Mouse (Mus musculus) CH12.LX (cell line): ENCODE data around the gene 1700067K01Rik. TPM values are rescaled to one million over a fixed set of nuclear protein-coding genes. Genes with fewer than 3 reads are reported as not detected.

Experiments used
- DNase-seq: peaks from one replicate; pipeline ENCODE4 v3.0.0-alpha.2; 2013; ENCODE audit errors: extremely low read depth
- H3K27ac ChIP-seq: 2 replicates; pipeline ENCODE4 v1.5.1; 2012; ENCODE audit warnings: low read depth, mild to moderate bottlenecking, control low read depth, moderate library complexity; ENCODE audit not compliant: insufficient read depth
- H3K27me3 ChIP-seq: replicated peaks from 2 replicates; pipeline ENCODE3; 2012; ENCODE audit warnings: inconsistent platforms
- H3K36me3 ChIP-seq, 2 experiments: replicated peaks in 1 of 2; 2 replicates each; pipeline versions ENCODE3 to v1.6.1; 2012; ENCODE audit warnings: inconsistent platforms in 1 of 2, low read length in 1 of 2, mild to moderate bottlenecking in 1 of 2, mixed read lengths in 1 of 2, moderate library complexity in 1 of 2; ENCODE audit not compliant: control insufficient read depth in 1 of 2, insufficient read depth in 1 of 2
- H3K4me1 ChIP-seq, 2 experiments: 2 replicates each; pipeline ENCODE4 v1.6.1; 2012; ENCODE audit warnings: inconsistent platforms in 1 of 2, moderate library complexity in 1 of 2; ENCODE audit not compliant: insufficient read depth in 2 of 2, control insufficient read depth in 1 of 2
- H3K4me2 ChIP-seq: 2 replicates; pipeline ENCODE4 v1.6.1; 2012; ENCODE audit warnings: low read depth, mild to moderate bottlenecking, control low read depth; ENCODE audit not compliant: poor library complexity, insufficient read depth, severe bottlenecking
- H3K4me3 ChIP-seq, 3 experiments: fragments of 150-350 bp in 1 of 3; sonication (generic) in 1 of 3; replicated peaks in 1 of 3; 2 replicates each; pipeline versions ENCODE3 to v1.5.1; 2011 to 2012; ENCODE audit warnings: low read depth in 2 of 3, low read length in 2 of 3, mild to moderate bottlenecking in 2 of 3, moderate library complexity in 2 of 3, control low read depth in 1 of 3, improper control_type of control experiment in 1 of 3, inconsistent platforms in 1 of 3, mixed read lengths in 1 of 3; ENCODE audit not compliant: poor library complexity in 1 of 3
- H3K79me2 ChIP-seq: replicated peaks from 2 replicates; pipeline ENCODE4 v1.6.1; 2012; ENCODE audit warnings: mild to moderate bottlenecking, moderate library complexity; ENCODE audit not compliant: control insufficient read depth, poor library complexity, insufficient read depth, severe bottlenecking; ENCODE audit errors: extremely low read depth
- H3K9ac ChIP-seq: 2 replicates; pipeline ENCODE4 v1.6.1; 2012; ENCODE audit warnings: low read depth, mild to moderate bottlenecking, control low read depth, moderate library complexity; ENCODE audit not compliant: insufficient read depth
- H3K9me3 ChIP-seq: replicated peaks from 2 replicates; pipeline ENCODE3; 2012; ENCODE audit warnings: low read length, inconsistent platforms, mixed read lengths
- BHLHE40 ChIP-seq: IDR thresholded peaks from 2 replicates; pipeline ENCODE4 v1.6.1; 2011; ENCODE audit warnings: mild to moderate bottlenecking, low read depth, low read length, improper control_type of control experiment
- CHD1 ChIP-seq: IDR thresholded peaks from 2 replicates; pipeline ENCODE4 v1.6.1; 2012; ENCODE audit warnings: low read depth, low read length, improper control_type of control experiment, inconsistent platforms
- CHD2 ChIP-seq: IDR thresholded peaks from 2 replicates; pipeline ENCODE4 v1.6.1; 2011; ENCODE audit warnings: low read length, improper control_type of control experiment
- E2F4 ChIP-seq: IDR thresholded peaks from 2 replicates; pipeline ENCODE4 v1.6.1; 2011; ENCODE audit warnings: low read depth, low read length, improper control_type of control experiment; ENCODE audit not compliant: insufficient replicate concordance
- EP300 ChIP-seq: IDR thresholded peaks from 2 replicates; pipeline ENCODE4 v1.6.1; 2011; ENCODE audit warnings: low read length, improper control_type of control experiment
- GABPA ChIP-seq: IDR thresholded peaks from 2 replicates; pipeline ENCODE4 v1.6.1; 2012; ENCODE audit warnings: low read depth, low read length, improper control_type of control experiment, inconsistent platforms; ENCODE audit not compliant: insufficient replicate concordance
- HCFC1 ChIP-seq: IDR thresholded peaks from 2 replicates; pipeline ENCODE4 v1.6.1; 2012; ENCODE audit warnings: low read depth, mild to moderate bottlenecking, inconsistent platforms, low read length, improper control_type of control experiment
- IRF4 ChIP-seq: IDR thresholded peaks from 2 replicates; pipeline ENCODE4 v1.6.1; 2014; ENCODE audit warnings: low read depth, mild to moderate bottlenecking, inconsistent platforms, low read length, improper control_type of control experiment
- JUN ChIP-seq: IDR thresholded peaks from 2 replicates; pipeline ENCODE4 v1.6.1; 2011; ENCODE audit warnings: low read depth, mild to moderate bottlenecking, low read length, improper control_type of control experiment, moderate library complexity; ENCODE audit not compliant: insufficient read depth
- MAZ ChIP-seq: IDR thresholded peaks from 2 replicates; pipeline ENCODE4 v1.6.1; 2012; ENCODE audit warnings: low read depth, mild to moderate bottlenecking, inconsistent platforms, low read length, improper control_type of control experiment, moderate library complexity
- MXI1 ChIP-seq: IDR thresholded peaks from 2 replicates; pipeline ENCODE4 v1.6.1; 2011; ENCODE audit warnings: mild to moderate bottlenecking, low read depth, low read length, improper control_type of control experiment
- MYC ChIP-seq: IDR thresholded peaks from 2 replicates; pipeline ENCODE4 v1.6.1; 2011; ENCODE audit warnings: low read depth, mild to moderate bottlenecking, improper control_type of control experiment, low read length
- NRF1 ChIP-seq: IDR thresholded peaks from 2 replicates; pipeline ENCODE4 v1.6.1; 2014; ENCODE audit warnings: low read depth, mild to moderate bottlenecking, inconsistent platforms, low read length, improper control_type of control experiment, moderate library complexity
- PAX5 ChIP-seq: IDR thresholded peaks from 2 replicates; pipeline ENCODE4 v1.6.1; 2012; ENCODE audit warnings: low read length, inconsistent platforms, mixed read lengths
- POLR2AphosphoS2 ChIP-seq: IDR thresholded peaks from 2 replicates; pipeline ENCODE4 v1.6.1; 2011; ENCODE audit warnings: low read depth, low read length, improper control_type of control experiment
- RAD21 ChIP-seq: IDR thresholded peaks from 2 replicates; pipeline ENCODE4 v1.6.1; 2011; ENCODE audit warnings: low read depth, mild to moderate bottlenecking, low read length, improper control_type of control experiment, moderate library complexity
- RCOR1 ChIP-seq: conservative IDR thresholded peaks from 2 replicates; pipeline ENCODE4 v1.6.1; 2012; ENCODE audit warnings: low read depth, mild to moderate bottlenecking, inconsistent platforms, low read length, improper control_type of control experiment
- SIN3A ChIP-seq: IDR thresholded peaks from 2 replicates; pipeline ENCODE4 v1.6.1; 2012; ENCODE audit warnings: low read length, improper control_type of control experiment, inconsistent platforms
- SMC3 ChIP-seq: IDR thresholded peaks from 2 replicates; pipeline ENCODE4 v1.6.1; 2011; ENCODE audit warnings: low read depth, low read length, improper control_type of control experiment
- UBTF ChIP-seq: IDR thresholded peaks from 2 replicates; pipeline ENCODE4 v1.6.1; 2012; ENCODE audit warnings: low read depth, mild to moderate bottlenecking, inconsistent platforms, low read length, improper control_type of control experiment, moderate library complexity
- ZC3H11A ChIP-seq: IDR thresholded peaks from 2 replicates; pipeline ENCODE4 v1.6.1; 2012; ENCODE audit warnings: low read depth, mild to moderate bottlenecking, inconsistent platforms, low read length, improper control_type of control experiment
- ZKSCAN1 ChIP-seq: IDR thresholded peaks from 2 replicates; pipeline ENCODE4 v1.6.1; 2012; ENCODE audit warnings: low read depth, inconsistent platforms, low read length, improper control_type of control experiment, borderline replicate concordance
- ZNF384 ChIP-seq: IDR thresholded peaks from 2 replicates; pipeline ENCODE4 v1.6.1; 2012; ENCODE audit warnings: low read depth, low read length, improper control_type of control experiment, inconsistent platforms
- dilution Hi-C: fragments of 300-500 bp; cut with MboI; formaldehyde crosslinking; loops from 2 replicates; pipeline ENCODE4 v1.14.3; 2020; ENCODE audit warnings: low sequenced_read_pairs; ENCODE audit not compliant: extremely low pct_unique_long_range_greater_than_20kb, extremely low pct_ligation_motif_present
- in situ Hi-C: fragments of 300-500 bp; cut with MboI; formaldehyde crosslinking; loops from 3 replicates; pipeline ENCODE4 v1.14.3; 2019; ENCODE audit warnings: low sequenced_read_pairs, low pct_ligation_motif_present, low pct_unique_long_range_greater_than_20kb, mixed read lengths
- polyA plus RNA-seq: library from polyadenylated mRNA; unstranded; fragments of >175 nt; gene quantifications from 2 replicates; pipeline ENCODE4 v1.2.1, GENCODE M21; 2012; ENCODE audit warnings: low read depth; ENCODE audit not compliant: insufficient read length
- total RNA-seq, 2 experiments: library from RNA; depleted of rRNA; stranded (reverse); fragments of 300-350 nt in 1 of 2; fragments of >200 nt in 1 of 2; gene quantifications; 2 replicates each; pipeline ENCODE4 v1.2.3; 2012 to 2014

1700067K01Rik gene
- total and polyA plus RNA-seq, 3 experiments: 0.38 to 0.67 TPM; not detected in 1

DNA sequence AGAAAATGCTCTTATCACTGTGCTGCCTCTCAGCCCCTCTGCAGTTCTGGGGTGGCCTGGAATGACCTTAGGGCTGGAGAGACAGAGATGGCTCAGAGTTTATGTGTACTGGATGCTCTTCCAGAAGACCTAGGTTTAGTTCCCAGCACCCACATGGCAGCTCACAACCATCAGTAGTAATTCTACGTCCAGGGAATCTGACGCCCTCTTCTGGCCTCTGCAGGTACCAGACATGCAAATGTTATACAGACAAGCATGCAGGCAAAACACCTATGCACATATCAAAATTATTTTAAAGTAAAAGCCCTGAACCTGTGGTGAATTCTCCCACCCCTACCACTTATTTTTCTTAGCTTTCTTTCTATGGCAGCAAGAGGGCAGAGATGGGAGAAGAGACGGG, 45.2 kb downstream of the 1700067K01Rik start:
- in situ Hi-C loops: loop anchor here (25.0 kb wide), 1 partner anchor 291 kb away; no protein-coding TSS in a partner anchor
- H3K79me2 ChIP-seq: no peaks in the 10 kb centered on the region

GRCm38 (mm10) chr8:84048171-84048570, 46.9 kb downstream of the 1700067K01Rik start:
- Histone ChIP-seq H3K9ac (no peak overlapping the region), H3K27ac (no peak overlapping the region)
- DNase-seq: no peak
- no peak for TF ChIP-seq POLR2AphosphoS2
- TF ChIP-seq JUN: no peak
- TF ChIP-seq EP300: no peak
- TF ChIP-seq MAZ: no peak
- no peak for TF ChIP-seq GABPA
- no peak for TF ChIP-seq E2F4
- TF ChIP-seq, all 38 proteins: peak for 0
- Histone ChIP-seq H3K9me3 (peaks cover 5% of the 10 kb centered on the region), H3K4me2 (no peak overlapping the region), H3K79me2 (no peaks in the 10 kb centered on the region), H3K4me1 (no peaks in the 10 kb centered on the region), H3K4me3 (no peak overlapping the region), H3K36me3 (no peaks in the 10 kb centered on the region), H3K27me3 (peaks cover 18% of the 10 kb centered on the region)
- dilution Hi-C loops: no loop called here
- in situ Hi-C loops: loop anchor here (25.0 kb wide), 1 partner anchor 289 kb away; no protein-coding TSS in a partner anchor

More for the DNA sequence above, 45.2 kb downstream of the 1700067K01Rik start:
- dilution Hi-C loops: no loop called here
- no peak overlapping the region for H3K4me3 ChIP-seq
- peaks cover 14% of the 10 kb centered on the region for H3K27me3 ChIP-seq
- no peak overlapping the region for H3K9ac ChIP-seq
- DNase-seq: no peak
- TF ChIP-seq ZC3H11A: no peak
- H3K4me1 ChIP-seq: peaks cover 6 to 14% of the 10 kb centered on the region in 2 experiments
- H3K9me3 ChIP-seq: peaks cover 3% of the 10 kb centered on the region
- no peak overlapping the region for H3K27ac ChIP-seq
- H3K36me3 ChIP-seq: no peaks in the 10 kb centered on the region
- no peak overlapping the region for H3K4me2 ChIP-seq

- TF ChIP-seq RAD21 (no peak), GABPA (no peak), RCOR1 (no peak), NRF1 (no peak), POLR2AphosphoS2 (no peak), PAX5 (no peak), UBTF (no peak), SMC3 (no peak), HCFC1 (no peak), ZKSCAN1 (no peak), MYC (no peak), MXI1 (no peak), BHLHE40 (no peak), CHD2 (no peak), IRF4 (no peak), SIN3A (no peak), ZNF384 (no peak), CHD1 (no peak)
- no peaks in the 10 kb centered on the region for H3K79me2 ChIP-seq
- no peak overlapping the region for H3K9ac ChIP-seq
- no peak for DNase-seq
- in situ Hi-C loops: loop anchor here (10.0 kb wide), 1 partner anchor 52 kb away; the partner anchor contains the start of gene Dcaf15
- no peak overlapping the region for H3K27ac ChIP-seq
- dilution Hi-C loops: no loop called here
- no peaks in the 10 kb centered on the region for H3K4me1 ChIP-seq
- no peak overlapping the region for H3K4me2 ChIP-seq
- H3K9me3 ChIP-seq: peaks cover 4% of the 10 kb centered on the region
- H3K4me3 ChIP-seq: no peak overlapping the region
- H3K27me3 ChIP-seq: peaks cover 11% of the 10 kb centered on the region
- H3K36me3 ChIP-seq: no peaks in the 10 kb centered on the region
These were observed 51.4 kb downstream of the 1700067K01Rik start for GRCm38 (mm10) chr8:84052746-84053145.
